Mouse (Mus musculus) MEL (cell line): ENCODE results near the gene Anapc15. TPM values are rescaled to one million over a fixed set of nuclear protein-coding genes. Genes with fewer than 3 reads are reported as not detected.
A peak's percentile ranks its signal among the peaks of the same experiment; 100 is the strongest.

Experiments used
- DNase-seq: peaks from one replicate; pipeline ENCODE4 v3.0.0; 2011; ENCODE audit warnings: low read depth, low spot score
- H3K27ac ChIP-seq: 2 replicates; pipeline ENCODE4 v1.5.1; 2012; ENCODE audit warnings: low read depth, mild to moderate bottlenecking, control low read depth, low read length, moderate library complexity; ENCODE audit not compliant: control insufficient read depth
- H3K27me3 ChIP-seq, 2 experiments: fragments of 150-350 bp in 1 of 2; sonication (generic) in 1 of 2; 2 replicates each; pipeline ENCODE4 v1.6.1; 2012; ENCODE audit warnings: low read length in 2 of 2, mild to moderate bottlenecking in 2 of 2, improper control_type of control experiment in 1 of 2, moderate library complexity in 1 of 2; ENCODE audit not compliant: insufficient read depth in 2 of 2, control insufficient read depth in 1 of 2
- H3K36me3 ChIP-seq, 2 experiments: 2 replicates each; pipeline ENCODE4 v1.6.1; 2012 to 2014; ENCODE audit warnings: low read length in 2 of 2, improper control_type of control experiment in 1 of 2, inconsistent platforms in 1 of 2, mild to moderate bottlenecking in 1 of 2; ENCODE audit not compliant: insufficient read depth in 2 of 2, control insufficient read depth in 1 of 2
- H3K4me1 ChIP-seq, 2 experiments: fragments of 150-350 bp in 1 of 2; sonication (generic) in 1 of 2; 2 replicates each; pipeline ENCODE4 v1.6.1; 2012; ENCODE audit warnings: low read length in 2 of 2, improper control_type of control experiment in 1 of 2, mild to moderate bottlenecking in 1 of 2; ENCODE audit not compliant: insufficient read depth in 2 of 2, control insufficient read depth in 1 of 2
- H3K4me3 ChIP-seq, 2 experiments: fragments of 150-350 bp in 1 of 2; sonication (generic) in 1 of 2; 2 replicates each; pipeline ENCODE4 v1.5.1; 2012; ENCODE audit warnings: low read depth in 2 of 2, low read length in 2 of 2, mild to moderate bottlenecking in 2 of 2, moderate library complexity in 2 of 2, control low read depth in 1 of 2, improper control_type of control experiment in 1 of 2; ENCODE audit not compliant: control insufficient read depth in 1 of 2, insufficient read depth in 1 of 2
- H3K79me2 ChIP-seq: 2 replicates; pipeline ENCODE4 v1.6.1; 2012; ENCODE audit warnings: mild to moderate bottlenecking, low read length, moderate library complexity; ENCODE audit not compliant: control insufficient read depth, poor library complexity, insufficient read depth
- H3K9ac ChIP-seq: 2 replicates; pipeline ENCODE4 v1.6.1; 2012; ENCODE audit warnings: low read depth, mild to moderate bottlenecking, control low read depth, low read length, moderate library complexity; ENCODE audit not compliant: control insufficient read depth, poor library complexity, severe bottlenecking
- H3K9me3 ChIP-seq: fragments of 150-350 bp; sonication (generic); replicated peaks from 2 replicates; pipeline ENCODE4 v1.6.1; 2012; ENCODE audit warnings: mild to moderate bottlenecking, low read length, improper control_type of control experiment, moderate library complexity; ENCODE audit not compliant: insufficient read depth
- GABPA ChIP-seq: IDR thresholded peaks from 2 replicates; pipeline ENCODE4 v1.6.1; 2012; ENCODE audit warnings: low read depth, mild to moderate bottlenecking, inconsistent platforms, low read length, improper control_type of control experiment, moderate library complexity
- HCFC1 ChIP-seq: IDR thresholded peaks from 2 replicates; pipeline ENCODE4 v1.6.1; 2012; ENCODE audit warnings: low read depth, mild to moderate bottlenecking, inconsistent platforms, low read length, improper control_type of control experiment, moderate library complexity
- KAT2A ChIP-seq: conservative IDR thresholded peaks from 2 replicates; pipeline ENCODE4 v1.6.1; 2012; ENCODE audit warnings: low read depth, low read length, improper control_type of control experiment, inconsistent platforms
- MXI1 ChIP-seq: IDR thresholded peaks from 2 replicates; pipeline ENCODE4 v1.6.1; 2011; ENCODE audit warnings: mild to moderate bottlenecking, low read depth, low read length, improper control_type of control experiment
- MYC ChIP-seq: IDR thresholded peaks from 2 replicates; pipeline ENCODE4 v1.6.1; 2011; ENCODE audit warnings: low read depth, mild to moderate bottlenecking, low read length, improper control_type of control experiment, moderate library complexity
- NELFE ChIP-seq: IDR thresholded peaks from 2 replicates; pipeline ENCODE4 v1.6.1; 2011; ENCODE audit warnings: low read depth, low read length, improper control_type of control experiment
- RAD21 ChIP-seq: IDR thresholded peaks from 2 replicates; pipeline ENCODE4 v1.6.1; 2011; ENCODE audit warnings: mild to moderate bottlenecking, low read depth, low read length, improper control_type of control experiment
- SMC3 ChIP-seq: IDR thresholded peaks from 2 replicates; pipeline ENCODE4 v1.6.1; 2011; ENCODE audit warnings: low read depth, low read length, improper control_type of control experiment
- TCF12 ChIP-seq: IDR thresholded peaks from 2 replicates; pipeline ENCODE4 v1.6.1; 2014; ENCODE audit warnings: low read depth, mild to moderate bottlenecking, inconsistent platforms, low read length, improper control_type of control experiment, moderate library complexity
- UBTF ChIP-seq: IDR thresholded peaks from 2 replicates; pipeline ENCODE4 v1.6.1; 2012; ENCODE audit warnings: low read depth, mild to moderate bottlenecking, inconsistent platforms, low read length, improper control_type of control experiment, moderate library complexity, borderline replicate concordance; ENCODE audit not compliant: insufficient read depth
- USF1 ChIP-seq: IDR thresholded peaks from 2 replicates; pipeline ENCODE4 v1.6.1; 2014; ENCODE audit warnings: low read depth, mild to moderate bottlenecking, inconsistent platforms, low read length, improper control_type of control experiment, moderate library complexity
- USF2 ChIP-seq, 2 experiments: IDR thresholded peaks; 2 replicates each; pipeline ENCODE4 v1.6.1; 2011 to 2012; ENCODE audit warnings: improper control_type of control experiment in 2 of 2, low read length in 2 of 2, borderline replicate concordance in 1 of 2, inconsistent platforms in 1 of 2, low read depth in 1 of 2, mild to moderate bottlenecking in 1 of 2; ENCODE audit not compliant: insufficient read depth in 1 of 2
- ZC3H11A ChIP-seq: IDR thresholded peaks from 2 replicates; pipeline ENCODE4 v1.6.1; 2012; ENCODE audit warnings: low read depth, mild to moderate bottlenecking, inconsistent platforms, low read length, improper control_type of control experiment
- ZKSCAN1 ChIP-seq: IDR thresholded peaks from 2 replicates; pipeline ENCODE4 v1.6.1; 2012; ENCODE audit warnings: low read depth, mild to moderate bottlenecking, inconsistent platforms, low read length, improper control_type of control experiment, moderate library complexity
- polyA plus RNA-seq, 2 experiments: library from polyadenylated mRNA; stranded (reverse) in 1 of 2; unstranded in 1 of 2; fragments of >175 nt in 1 of 2; fragments of >200 nt in 1 of 2; gene quantifications; 2 replicates each; pipeline versions ENCODE4 v1.2.1 to v1.2.4; 2012; ENCODE audit warnings: low replicate concordance in 2 of 2, low read depth in 1 of 2; ENCODE audit not compliant: insufficient read length in 2 of 2, insufficient read depth in 1 of 2, missing spikeins in 1 of 2
- total RNA-seq: library from RNA; depleted of rRNA; stranded (reverse); fragments of 300-350 nt; gene quantifications from 2 replicates; pipeline ENCODE4 v1.2.3, GENCODE M21; 2012

Anapc15 gene
- total and polyA plus RNA-seq, 3 experiments, result 68.7 to 103 TPM; not detected in 1

DNA sequence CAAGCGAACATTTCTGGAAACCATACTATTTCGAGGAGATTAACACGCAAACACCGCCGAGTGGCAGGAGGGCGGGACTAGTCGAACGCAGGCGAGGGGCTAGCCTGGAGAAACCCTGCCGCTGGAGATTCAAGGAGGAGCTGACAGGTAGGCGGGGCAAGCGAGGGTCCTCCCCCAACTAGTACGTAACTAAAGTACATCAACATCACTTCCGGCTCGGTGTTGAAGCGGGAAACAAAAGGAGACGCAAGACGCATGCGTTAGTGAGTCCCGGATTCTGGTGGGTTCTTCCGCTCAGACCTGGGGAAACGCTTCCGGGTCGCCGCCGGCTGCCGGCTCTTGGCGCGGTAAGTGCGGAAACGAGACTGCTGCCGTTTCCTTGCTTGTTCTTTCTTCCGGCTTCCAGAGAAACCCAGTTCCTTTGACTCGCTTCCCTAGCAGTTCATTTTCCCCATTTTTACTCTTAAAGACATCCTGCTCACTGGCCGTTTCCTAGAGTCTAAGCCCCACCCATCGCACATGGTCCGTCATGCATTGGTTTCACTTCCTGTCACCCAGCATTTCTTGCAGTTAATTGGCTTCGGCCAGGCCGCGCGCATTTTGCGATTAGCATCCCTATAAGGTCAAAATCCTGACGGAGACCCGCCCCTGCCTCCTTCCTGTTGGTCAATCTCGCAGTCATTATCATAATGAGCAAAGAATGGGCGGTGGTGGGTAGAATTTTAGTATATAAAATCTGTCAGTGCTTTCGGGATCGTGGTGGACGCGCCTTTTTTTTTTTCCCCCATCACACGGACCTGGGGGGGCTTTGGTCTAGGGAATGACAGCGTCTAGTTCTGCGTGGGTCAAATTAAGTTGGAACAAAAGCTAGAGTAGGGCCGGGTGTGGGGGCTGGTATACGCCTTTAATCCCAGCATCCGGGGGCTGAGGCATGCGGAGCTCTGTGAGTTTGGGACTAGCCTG, 32.9 kb downstream of the Anapc15 start (continued):
- TF ChIP-seq UBTF (no peak), ZC3H11A (no peak), KAT2A (peak; percentile 79; the same call in 1 of the 2 replicates), ZKSCAN1 (no peak), NELFE (peak; percentile 82), MYC (peak; percentile 99), USF2 (IDR thresholded peaks at IDR 0.05; ENCODE audit: borderline replicate concordance in 1 of 2, insufficient read depth in 1 of 2, low read depth in 1 of 2, low read length in 2 of 2) (no peak), TCF12 (peak; percentile 40), GABPA (no peak), USF1 (peak; percentile 56), MXI1 (peak; percentile 97), HCFC1 (peak; percentile 89), RAD21 (no peak)

GRCm38 (mm10) chr7:101900331-101901097, 37.0 kb downstream of the Anapc15 start:
- no peak for DNase-seq
- TF ChIP-seq USF1 (0 out of 2 replicates have a peak, but pooled peaks have one; percentile 10), SMC3 (no peak)
- H3K4me1 ChIP-seq, result peaks cover 1 to 4% of the 10 kb centered on the region in 2 experiments; a peak in 3 of 4 replicates
- peaks cover 0 to 9% of the 10 kb centered on the region in 2 experiments; a peak in 2 of 4 replicates for H3K36me3 ChIP-seq
- peaks cover 1% of the 10 kb centered on the region; the same call in 1 of the 2 replicates for H3K79me2 ChIP-seq
- no peaks in the 10 kb centered on the region for H3K27me3 ChIP-seq
- H3K9me3 ChIP-seq, result no peaks in the 10 kb centered on the region
- no peak overlapping the region for H3K27ac ChIP-seq
- H3K4me3 ChIP-seq, result no peak overlapping the region
- H3K9ac ChIP-seq, result no peak overlapping the region
